In the genomic region with DNA sequence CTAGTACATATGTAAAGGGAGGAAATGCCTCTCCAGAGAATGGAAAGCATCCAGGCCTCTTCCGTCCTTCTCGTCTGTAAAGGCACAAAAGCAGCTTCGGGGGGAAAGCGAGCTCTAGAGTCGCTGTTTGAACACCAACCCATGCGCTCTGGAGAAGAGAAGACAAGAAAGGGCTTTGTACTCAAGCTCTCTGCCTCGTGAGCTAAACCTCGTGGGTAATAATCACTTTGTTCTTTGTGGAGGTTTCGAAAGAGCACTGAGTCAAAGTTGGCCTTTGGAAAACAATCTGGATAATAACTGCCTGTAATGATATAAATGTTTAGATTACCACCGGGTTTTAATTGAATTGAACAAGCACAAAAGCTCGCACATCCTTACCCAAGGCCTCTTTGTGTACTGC, we compare ENCODE assay signal across 19 mouse cellular contexts. TPM values are rescaled to one million over a fixed set of nuclear protein-coding genes. Genes with fewer than 3 reads are reported as not detected.
DNase-seq lines count a peak whose midpoint lies in the region; ATAC-seq and TF ChIP-seq lines count a peak whose summit lies in the region.
"Had no signal": no experiment of that assay in that cellular context is flagged by ENCODE, and none has a peak within 500 bp of the region (broad histone marks: within the 10 kb centered on the region; RNA-seq: fewer than 3 reads in every experiment).

No protein-coding gene starts in this region.

- no peaks in the 10 kb centered on the region for H3K36me3 ChIP-seq in heart, embryonic 12.5 days
- no peaks in the 10 kb centered on the region for H3K36me3 ChIP-seq in lung, embryonic 14.5 days (ENCODE audit: insufficient read depth)
- H3K36me3 ChIP-seq in embryonic facial prominence, embryonic 10.5 days (replicated peaks): no peaks in the 10 kb centered on the region
- no peaks in the 10 kb centered on the region for H3K36me3 ChIP-seq in midbrain, embryonic 16.5 days (ENCODE audit: control insufficient read depth, insufficient read depth, low read length)
- H3K36me3 ChIP-seq: limb, embryonic 15.5 days; midbrain, embryonic 15.5 days; neural tube, embryonic 12.5 days had no signal

- peak overlapping the region; percentile 3; the same call in 1 of the 2 replicates for H3K4me2 ChIP-seq in heart, embryonic 12.5 days
- H3K4me2 ChIP-seq in lung, embryonic 14.5 days: no peak overlapping the region
- no peak overlapping the region for H3K4me2 ChIP-seq in midbrain, embryonic 16.5 days (ENCODE audit: low read length)
- H3K4me2 ChIP-seq: limb, embryonic 15.5 days; midbrain, embryonic 15.5 days; neural tube, embryonic 12.5 days had no signal

- no peak overlapping the region for H3K4me3 ChIP-seq in heart, embryonic 12.5 days
- no peak overlapping the region for H3K4me3 ChIP-seq in lung, embryonic 14.5 days (ENCODE audit: low read depth, low read length)
- H3K4me3 ChIP-seq in embryonic facial prominence, embryonic 10.5 days: no peak overlapping the region
- H3K4me3 ChIP-seq in midbrain, embryonic 16.5 days (ENCODE audit: low read depth, low read length): no peak overlapping the region
- H3K4me3 ChIP-seq: gastrocnemius, adult 2 months; limb, embryonic 15.5 days; midbrain, embryonic 15.5 days; neural tube, embryonic 12.5 days had no signal

- WGBS in heart, embryonic 12.5 days: 32% methylated on average over 11 of the region's 11 CpGs
- 31% methylated on average over 11 of the region's 11 CpGs for WGBS in lung, embryonic 14.5 days
- WGBS in embryonic facial prominence, embryonic 10.5 days: 32% methylated on average over 11 of the region's 11 CpGs
- 35% methylated on average over 11 of the region's 11 CpGs for WGBS in midbrain, embryonic 16.5 days

- TF ChIP-seq CTCF in lung, embryonic 14.5 days (IDR thresholded peaks at IDR 0.05; ENCODE audit: low read depth): no peak

- peak overlapping the region; percentile 67 for H3K27ac ChIP-seq in heart, embryonic 12.5 days (ENCODE audit: poor library complexity, severe bottlenecking)
- H3K27ac ChIP-seq in lung, embryonic 14.5 days (ENCODE audit: low read depth): peak overlapping the region; percentile 32; the same call in 1 of the 2 replicates
- peak overlapping the region; percentile 73 for H3K27ac ChIP-seq in embryonic facial prominence, embryonic 10.5 days (replicated peaks)
- no peak overlapping the region for H3K27ac ChIP-seq in midbrain, embryonic 16.5 days (ENCODE audit: low read length)
- H3K27ac ChIP-seq: limb, embryonic 15.5 days; midbrain, embryonic 15.5 days; neural tube, embryonic 12.5 days had no signal

- H3K27me3 ChIP-seq in heart, embryonic 12.5 days (replicated peaks): no peaks in the 10 kb centered on the region
- H3K27me3 ChIP-seq in lung, embryonic 14.5 days (ENCODE audit: insufficient read depth, low read length): no peaks in the 10 kb centered on the region
- H3K27me3 ChIP-seq in embryonic facial prominence, embryonic 10.5 days (replicated peaks; ENCODE audit: low read depth, poor library complexity, severe bottlenecking): no peaks in the 10 kb centered on the region
- no peaks in the 10 kb centered on the region for H3K27me3 ChIP-seq in midbrain, embryonic 16.5 days (ENCODE audit: control insufficient read depth, insufficient read depth, low read depth, low read length)
- H3K27me3 ChIP-seq: limb, embryonic 15.5 days; midbrain, embryonic 15.5 days; neural tube, embryonic 12.5 days had no signal

- DNase-seq in heart, adult 9 months (ENCODE audit: low spot score in 2 of 2): no peak
- DNase-seq in lung, embryonic 14.5 days: peak; percentile 54
- no peak for DNase-seq in lung, postnatal 10 days
- no peak for DNase-seq in embryonic facial prominence, embryonic 10.5 days (ENCODE audit: low spot score)
- peak; percentile 40 for DNase-seq in fibroblast of lung, adult 2 months (ENCODE audit: low read depth)
- no peak for DNase-seq in thymus, postnatal 25 days
- DNase-seq: cerebellum, postnatal 25 days; gastrocnemius, adult 2 months; kidney, postnatal 10 days; layer of hippocampus, postnatal 36 days; lung, postnatal 4 days; spleen, adult 18-20 months; thymus, adult 18-20 months had no signal

- peaks cover 18% of the 10 kb centered on the region for H3K4me1 ChIP-seq in heart, embryonic 12.5 days (replicated peaks)
- peaks cover 3% of the 10 kb centered on the region; the same call in 1 of the 2 replicates for H3K4me1 ChIP-seq in lung, embryonic 14.5 days (ENCODE audit: insufficient read depth)
- H3K4me1 ChIP-seq in embryonic facial prominence, embryonic 10.5 days: peaks cover 14% of the 10 kb centered on the region
- H3K4me1 ChIP-seq in midbrain, embryonic 16.5 days (ENCODE audit: control insufficient read depth, insufficient read depth, low read length): no peaks in the 10 kb centered on the region
- H3K4me1 ChIP-seq: midbrain, embryonic 15.5 days; neural tube, embryonic 12.5 days had no signal

- no peaks in the 10 kb centered on the region for H3K9me3 ChIP-seq in heart, embryonic 12.5 days (replicated peaks)
- no peaks in the 10 kb centered on the region for H3K9me3 ChIP-seq in lung, embryonic 14.5 days (ENCODE audit: low read depth, low read length)
- H3K9me3 ChIP-seq in embryonic facial prominence, embryonic 10.5 days: no peaks in the 10 kb centered on the region
- no peaks in the 10 kb centered on the region for H3K9me3 ChIP-seq in midbrain, embryonic 16.5 days (replicated peaks; ENCODE audit: control insufficient read depth, low read length, poor library complexity, severe bottlenecking)
- H3K9me3 ChIP-seq: limb, embryonic 15.5 days; midbrain, embryonic 15.5 days; neural tube, embryonic 12.5 days had no signal

- no peak for ATAC-seq in heart, embryonic 12.5 days (ENCODE audit: insufficient number of reproducible peaks, low FRiP score)
- no peak for ATAC-seq in lung, embryonic 14.5 days (ENCODE audit: insufficient read depth)
- no peak for ATAC-seq in midbrain, embryonic 16.5 days
- ATAC-seq: hindbrain, embryonic 16.5 days; midbrain, embryonic 15.5 days had no signal

- H3K9ac ChIP-seq in heart, embryonic 12.5 days: 0 out of 2 replicates have a peak overlapping the region, but pooled peaks have one; percentile 17
- H3K9ac ChIP-seq in lung, embryonic 14.5 days: no peak overlapping the region
- no peak overlapping the region for H3K9ac ChIP-seq in midbrain, embryonic 16.5 days (ENCODE audit: low read depth, low read length)
- H3K9ac ChIP-seq: limb, embryonic 15.5 days; midbrain, embryonic 15.5 days; neural tube, embryonic 12.5 days had no signal

RNA-seq across cellular contexts. Expression of gene Mylip, which starts 39.7 kb away (rescaled TPM):
- 6.3 and 6.9 TPM in 2 replicates for polyA plus RNA-seq in heart, embryonic 12.5 days (2016; fragmentation: Nextera tagmentation; extraction: Ambion mirVana)
- 3.8 and 3.9 TPM in 2 replicates for polyA plus RNA-seq in lung, embryonic 14.5 days (2014; fragmentation: Nextera tagmentation; extraction: Ambion mirVana)
- 7.5 and 9.2 TPM in 2 replicates for polyA plus RNA-seq in embryonic facial prominence, embryonic 10.5 days (2016; fragmentation: Nextera tagmentation; extraction: Ambion mirVana)
- 5.6 and 6.6 TPM in 2 replicates for polyA plus RNA-seq in midbrain, embryonic 16.5 days (2015; fragmentation: Nextera tagmentation; extraction: Ambion mirVana)

Comparison
In these comparisons a context has a peak if more than half of its experiments do, and no peak if none do; other contexts are left out.
1. DNase-seq: peak in lung, embryonic 14.5 days (single experiment) and fibroblast of lung, adult 2 months (single experiment); none in heart, adult 9 months (0 of 2), lung, postnatal 10 days (single experiment), embryonic facial prominence, embryonic 10.5 days (single experiment) and thymus, postnatal 25 days (single experiment).